Mouse (Mus musculus) C2C12 (cell line): Measurements from ENCODE around the gene Perm1.
A peak's percentile ranks its signal among the peaks of the same experiment; 100 is the strongest.

Experiments
- CEBPB ChIP-seq: IDR thresholded peaks from one replicate; pipeline ENCODE4 v1.6.1; 2011; ENCODE audit warnings: low read depth, mild to moderate bottlenecking, control low read depth, moderate library complexity
- CTCF ChIP-seq: IDR thresholded peaks from one replicate; pipeline ENCODE4 v1.5.1; 2011; ENCODE audit not compliant: control insufficient read depth, insufficient read depth, insufficient read length
- MAX ChIP-seq: IDR thresholded peaks from one replicate; pipeline ENCODE4 v1.6.1; 2011; ENCODE audit warnings: mild to moderate bottlenecking, control low read depth
- MYOD1 ChIP-seq: IDR thresholded peaks from one replicate; pipeline ENCODE4 v1.6.1; 2011; ENCODE audit warnings: low read depth; ENCODE audit not compliant: control insufficient read depth, insufficient read length
- USF1 ChIP-seq: IDR thresholded peaks from one replicate; pipeline ENCODE4 v1.6.1; 2011; ENCODE audit warnings: low read depth, mild to moderate bottlenecking, control low read depth, moderate library complexity

GRCm38 (mm10) chr4:156235808-156236533, 20.3 kb downstream of the Perm1 start, which contains the start of gene Noc2l:
- TF ChIP-seq CTCF (no peak), USF1 (no peak), CEBPB (no peak), MAX (peak; percentile 93), MYOD1 (no peak)
